Mouse (Mus musculus): ENCODE results near the gene Irx1. TPM values are rescaled to one million over a fixed set of nuclear protein-coding genes. Genes with fewer than 3 reads are reported as not detected.

Gene Irx1
- total RNA-seq, 2 experiments from 2014 or later = not detected

- no peak for ATAC-seq (replicated peaks; ENCODE audit: poor library complexity, severe bottlenecking)
These were observed 11.6 kb downstream of the Irx1 start for GRCm38 (mm10) chr13:71951966-71952365.

GRCm38 (mm10) chr13:71949859-71950258, 13.7 kb downstream of the Irx1 start:
- no peak for ATAC-seq (replicated peaks; ENCODE audit: poor library complexity, severe bottlenecking)

GRCm38 (mm10) chr13:71910361-71910760, 53.2 kb downstream of the Irx1 start:
- no peak for ATAC-seq (replicated peaks; ENCODE audit: poor library complexity, severe bottlenecking)
